Mouse (Mus musculus): ENCODE results near the gene Haao. TPM values are rescaled to one million over a fixed set of nuclear protein-coding genes. Genes with fewer than 3 reads are reported as not detected.

Haao gene
- 0.41 and 0.54 TPM in 2 replicates for polyA plus RNA-seq (2016; fragmentation: Nextera tagmentation; extraction: Ambion mirVana)

- H3K27ac ChIP-seq = no peak within 1 kb of the TSS
- H3K27me3 ChIP-seq (ENCODE audit: insufficient read depth, poor library complexity, severe bottlenecking) = 0 out of 2 replicates have a peak, but pooled peaks cover 4% of the 10 kb centered on the region
- no peaks in the 10 kb centered on the region for H3K9me3 ChIP-seq
- DNase-seq (ENCODE audit: low spot score) = no peak
- 85% methylated on average over 3 of the region's 3 CpGs for WGBS
- H3K4me3 ChIP-seq = no peak within 1 kb of the TSS
- peaks cover 24% of the 10 kb centered on the region for H3K4me1 ChIP-seq (replicated peaks)
- no peaks in the 10 kb centered on the region for H3K36me3 ChIP-seq
These were observed at the start of gene Haao for GRCm38 (mm10) chr17:83847815-83848214. Haao (minus strand) TSS chr17:83847963.

GRCm38 (mm10) chr17:83897361-83897799 is 49.6 kb upstream of the Haao start:
- H3K4me1 ChIP-seq (replicated peaks) = peaks cover 34% of the 10 kb centered on the region
- peak overlapping the region; percentile 80 for H3K27ac ChIP-seq
- H3K27me3 ChIP-seq (ENCODE audit: insufficient read depth, poor library complexity, severe bottlenecking) = 0 out of 2 replicates have a peak, but pooled peaks cover 6% of the 10 kb centered on the region
- no peaks in the 10 kb centered on the region for H3K9me3 ChIP-seq
- 51% methylated on average over 8 of the region's 8 CpGs for WGBS
- peak; percentile 34 for DNase-seq (ENCODE audit: low spot score)
- no peaks in the 10 kb centered on the region for H3K36me3 ChIP-seq
- no peak overlapping the region for H3K4me3 ChIP-seq

- H3K27me3 ChIP-seq (ENCODE audit: insufficient read depth, poor library complexity, severe bottlenecking) = 0 out of 2 replicates have a peak, but pooled peaks cover 4% of the 10 kb centered on the region
- no peaks in the 10 kb centered on the region for H3K36me3 ChIP-seq
- DNase-seq (ENCODE audit: low spot score) = peak; percentile 59
- WGBS = 21% methylated on average over 10 of the region's 10 CpGs
- no peak overlapping the region for H3K4me3 ChIP-seq
- H3K4me1 ChIP-seq (replicated peaks) = peaks cover 28% of the 10 kb centered on the region
- H3K9me3 ChIP-seq = no peaks in the 10 kb centered on the region
- H3K27ac ChIP-seq = peak overlapping the region; percentile 80; the same call in 1 of the 2 replicates
These were observed 49.0 kb upstream of the Haao start for GRCm38 (mm10) chr17:83896723-83897122.

- no peak overlapping the region for H3K4me3 ChIP-seq
- H3K36me3 ChIP-seq = no peaks in the 10 kb centered on the region
- no peak for DNase-seq (ENCODE audit: low spot score)
- no peaks in the 10 kb centered on the region for H3K9me3 ChIP-seq
- H3K27me3 ChIP-seq (ENCODE audit: insufficient read depth, poor library complexity, severe bottlenecking) = no peaks in the 10 kb centered on the region
- H3K27ac ChIP-seq = peak overlapping the region; percentile 30; the same call in 1 of the 2 replicates
- H3K4me1 ChIP-seq (replicated peaks) = peaks cover 38% of the 10 kb centered on the region
- 64% methylated on average over 8 of the region's 8 CpGs for WGBS
These were observed 47.6 kb upstream of the Haao start for GRCm38 (mm10) chr17:83895321-83895770.

- Histone ChIP-seq H3K4me1 (replicated peaks) (peaks cover 37% of the 10 kb centered on the region), H3K4me3 (no peak overlapping the region), H3K36me3 (no peaks in the 10 kb centered on the region), H3K9me3 (no peaks in the 10 kb centered on the region), H3K27me3 (ENCODE audit: insufficient read depth, poor library complexity, severe bottlenecking) (no peaks in the 10 kb centered on the region), H3K27ac (no peak overlapping the region)
- DNase-seq (ENCODE audit: low spot score) = no peak
- 91% methylated on average over 4 of the region's 4 CpGs for WGBS
These were observed 45.4 kb upstream of the Haao start for GRCm38 (mm10) chr17:83893134-83893533.

GRCm38 (mm10) chr17:83891864-83892263 is 44.1 kb upstream of the Haao start:
- Histone ChIP-seq H3K36me3 (no peaks in the 10 kb centered on the region), H3K4me1 (replicated peaks) (peaks cover 24% of the 10 kb centered on the region), H3K27me3 (ENCODE audit: insufficient read depth, poor library complexity, severe bottlenecking) (no peaks in the 10 kb centered on the region), H3K4me3 (no peak overlapping the region), H3K27ac (no peak overlapping the region), H3K9me3 (no peaks in the 10 kb centered on the region)
- WGBS = 77% methylated on average over 9 of the region's 9 CpGs
- DNase-seq (ENCODE audit: low spot score) = no peak

GRCm38 (mm10) chr17:83890373-83890696 is 42.6 kb upstream of the Haao start:
- peaks cover 19% of the 10 kb centered on the region for H3K4me1 ChIP-seq (replicated peaks)
- no peaks in the 10 kb centered on the region for H3K27me3 ChIP-seq (ENCODE audit: insufficient read depth, poor library complexity, severe bottlenecking)
- H3K27ac ChIP-seq = no peak overlapping the region
- no peaks in the 10 kb centered on the region for H3K36me3 ChIP-seq
- H3K9me3 ChIP-seq = no peaks in the 10 kb centered on the region
- H3K4me3 ChIP-seq = no peak overlapping the region
- DNase-seq (ENCODE audit: low spot score) = no peak
- whole genome bisulfite sequencing = 82% methylated on average over 5 of the region's 5 CpGs

- DNase-seq (ENCODE audit: low spot score) = no peak
- Histone ChIP-seq H3K4me3 (no peak overlapping the region), H3K9me3 (no peaks in the 10 kb centered on the region), H3K4me1 (replicated peaks) (peaks cover 16% of the 10 kb centered on the region), H3K27me3 (ENCODE audit: insufficient read depth, poor library complexity, severe bottlenecking) (no peaks in the 10 kb centered on the region), H3K27ac (peak overlapping the region; percentile 23; the same call in 1 of the 2 replicates), H3K36me3 (no peaks in the 10 kb centered on the region)
- WGBS = 74% methylated on average over 13 of the region's 13 CpGs
These were observed 42.1 kb upstream of the Haao start for GRCm38 (mm10) chr17:83889691-83890372.

- 86% methylated on average over 5 of the region's 5 CpGs for WGBS
- DNase-seq (ENCODE audit: low spot score) = no peak
- H3K4me1 ChIP-seq (replicated peaks) = peaks cover 16% of the 10 kb centered on the region
- no peaks in the 10 kb centered on the region for H3K27me3 ChIP-seq (ENCODE audit: insufficient read depth, poor library complexity, severe bottlenecking)
- H3K9me3 ChIP-seq = no peaks in the 10 kb centered on the region
- peak overlapping the region; percentile 23; the same call in 1 of the 2 replicates for H3K27ac ChIP-seq
- no peak overlapping the region for H3K4me3 ChIP-seq
- no peaks in the 10 kb centered on the region for H3K36me3 ChIP-seq
These were observed 41.5 kb upstream of the Haao start for GRCm38 (mm10) chr17:83889329-83889690.

- WGBS = 82% methylated on average over 5 of the region's 5 CpGs
- no peak for DNase-seq (ENCODE audit: low spot score)
- no peak overlapping the region for H3K27ac ChIP-seq
These were observed 39.5 kb upstream of the Haao start for GRCm38 (mm10) chr17:83887241-83887640.

GRCm38 (mm10) chr17:83886395-83886794 is 38.6 kb upstream of the Haao start:
- no peak for DNase-seq (ENCODE audit: low spot score)
- WGBS = 91% methylated on average over 3 of the region's 3 CpGs
- H3K9me3 ChIP-seq = no peaks in the 10 kb centered on the region
- no peaks in the 10 kb centered on the region for H3K27me3 ChIP-seq (ENCODE audit: insufficient read depth, poor library complexity, severe bottlenecking)
- no peaks in the 10 kb centered on the region for H3K36me3 ChIP-seq
- H3K4me1 ChIP-seq (replicated peaks) = peaks cover 12% of the 10 kb centered on the region
- no peak overlapping the region for H3K27ac ChIP-seq
- H3K4me3 ChIP-seq = no peak overlapping the region

More at GRCm38 (mm10) chr17:83887241-83887640, 39.5 kb upstream of the Haao start:
- Histone ChIP-seq H3K4me1 (replicated peaks) (peaks cover 16% of the 10 kb centered on the region), H3K27me3 (ENCODE audit: insufficient read depth, poor library complexity, severe bottlenecking) (no peaks in the 10 kb centered on the region), H3K36me3 (no peaks in the 10 kb centered on the region), H3K4me3 (no peak overlapping the region), H3K9me3 (no peaks in the 10 kb centered on the region)

- no peaks in the 10 kb centered on the region for H3K9me3 ChIP-seq
- H3K27me3 ChIP-seq (ENCODE audit: insufficient read depth, poor library complexity, severe bottlenecking) = no peaks in the 10 kb centered on the region
- WGBS = 88% methylated on average over 5 of the region's 5 CpGs
- no peaks in the 10 kb centered on the region for H3K36me3 ChIP-seq
- H3K4me1 ChIP-seq (replicated peaks) = peaks cover 8% of the 10 kb centered on the region
- no peak overlapping the region for H3K4me3 ChIP-seq
- no peak overlapping the region for H3K27ac ChIP-seq
- DNase-seq (ENCODE audit: low spot score) = no peak
These were observed 38.0 kb upstream of the Haao start for GRCm38 (mm10) chr17:83885750-83886149.

- no peaks in the 10 kb centered on the region for H3K27me3 ChIP-seq (ENCODE audit: insufficient read depth, poor library complexity, severe bottlenecking)
- 91% methylated on average over 13 of the region's 13 CpGs for WGBS
These were observed 37.3 kb upstream of the Haao start for GRCm38 (mm10) chr17:83885021-83885582.

More at GRCm38 (mm10) chr17:83885021-83885582, 37.3 kb upstream of the Haao start:
- no peaks in the 10 kb centered on the region for H3K9me3 ChIP-seq
- H3K4me1 ChIP-seq (replicated peaks) = peaks cover 2% of the 10 kb centered on the region; the same call in 1 of the 2 replicates
- no peaks in the 10 kb centered on the region for H3K36me3 ChIP-seq
- no peak for DNase-seq (ENCODE audit: low spot score)
- no peak overlapping the region for H3K4me3 ChIP-seq
- H3K27ac ChIP-seq = no peak overlapping the region
